Mouse (Mus musculus) ES-E14 (cell line): ENCODE data around the gene Asic2.

Experiments used
- CHD2 ChIP-seq: IDR thresholded peaks from 2 replicates; pipeline ENCODE4 v1.6.1; 2014; ENCODE audit warnings: mild to moderate bottlenecking, low read depth, low read length, inconsistent platforms
- HCFC1 ChIP-seq: IDR thresholded peaks from 2 replicates; pipeline ENCODE4 v1.6.1; 2012; ENCODE audit warnings: low read length, inconsistent platforms, borderline replicate concordance; ENCODE audit not compliant: insufficient read depth
- ZNF384 ChIP-seq: IDR thresholded peaks from 2 replicates; pipeline ENCODE4 v1.6.1; 2012; ENCODE audit warnings: low read depth, low read length, inconsistent platforms

DNA sequence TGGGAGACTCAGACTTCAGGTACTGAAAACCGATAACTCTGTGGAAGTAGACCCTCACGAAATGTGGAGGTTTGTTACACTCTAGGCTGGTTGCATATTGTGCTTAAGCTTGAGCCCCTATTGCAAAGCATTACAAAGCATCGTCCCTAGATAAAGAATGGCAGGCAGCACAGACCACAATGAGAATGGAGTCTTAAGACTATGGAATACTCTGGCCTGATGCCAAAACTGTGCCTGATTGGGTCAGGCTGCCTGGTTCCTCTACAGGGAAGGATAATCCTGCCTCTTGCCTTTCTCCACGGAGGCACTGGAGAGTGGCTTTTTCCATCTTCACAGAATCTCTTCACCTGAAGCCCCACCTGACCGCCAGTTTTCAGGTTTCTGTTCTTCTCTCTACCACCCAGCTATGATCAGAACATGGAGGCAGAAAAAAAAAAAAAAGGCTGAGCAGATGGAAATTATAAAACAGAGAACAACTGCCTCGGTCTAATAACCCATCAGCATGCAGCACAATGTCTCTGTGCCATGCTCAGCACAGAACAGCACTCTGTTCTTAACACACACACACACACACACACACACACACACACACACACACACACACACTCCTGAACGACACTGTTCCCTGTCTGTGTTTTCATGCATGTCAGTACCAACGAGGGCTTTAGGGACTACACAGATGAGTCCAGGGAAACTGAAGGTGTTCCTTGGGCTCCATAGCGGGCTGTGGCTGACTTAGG, 470.4 kb downstream of the Asic2 start:
- TF ChIP-seq HCFC1, result no peak
- no peak for TF ChIP-seq CHD2
- TF ChIP-seq ZNF384, result no peak
